Mouse (Mus musculus) thymus, adult 2 months (tissue): ENCODE results near the gene Prrt1.
A peak's percentile ranks its signal among the peaks of the same experiment; 100 is the strongest.

Source experiments
- CTCF ChIP-seq: fragments of 200-500 bp; IDR thresholded peaks from 2 replicates; pipeline ENCODE4 v1.5.1; 2012; ENCODE audit warnings: mild to moderate bottlenecking, control low read depth, low read length, moderate library complexity, borderline replicate concordance; ENCODE audit not compliant: control insufficient read depth, poor library complexity, insufficient read depth; ENCODE audit errors: extremely low read depth
- POLR2A ChIP-seq: fragments of 200-500 bp; IDR thresholded peaks from 2 replicates; pipeline ENCODE4 v1.6.1; 2012; ENCODE audit warnings: mild to moderate bottlenecking, low read length, control low read depth, moderate library complexity; ENCODE audit not compliant: control insufficient read depth, poor library complexity, insufficient read depth; ENCODE audit errors: extremely low read depth

GRCm38 (mm10) chr17:34589681-34590101 is 39.6 kb upstream of the Prrt1 start, which contains the start of gene Gpsm3:
- TF ChIP-seq POLR2A (peak; percentile 93), CTCF (no peak)
